Mouse (Mus musculus): ENCODE data around the gene Ptpn12. TPM values are rescaled to one million over a fixed set of nuclear protein-coding genes. Genes with fewer than 3 reads are reported as not detected.
"Not testable (repeated sequence)": the region's sequence is repeated elsewhere in the genome, so short reads cannot be mapped to it uniquely, and the experiment has no call there.

Gene Ptpn12
- polyA plus RNA-seq, 1 experiment from 2014 or later: 27.8 TPM

DNA sequence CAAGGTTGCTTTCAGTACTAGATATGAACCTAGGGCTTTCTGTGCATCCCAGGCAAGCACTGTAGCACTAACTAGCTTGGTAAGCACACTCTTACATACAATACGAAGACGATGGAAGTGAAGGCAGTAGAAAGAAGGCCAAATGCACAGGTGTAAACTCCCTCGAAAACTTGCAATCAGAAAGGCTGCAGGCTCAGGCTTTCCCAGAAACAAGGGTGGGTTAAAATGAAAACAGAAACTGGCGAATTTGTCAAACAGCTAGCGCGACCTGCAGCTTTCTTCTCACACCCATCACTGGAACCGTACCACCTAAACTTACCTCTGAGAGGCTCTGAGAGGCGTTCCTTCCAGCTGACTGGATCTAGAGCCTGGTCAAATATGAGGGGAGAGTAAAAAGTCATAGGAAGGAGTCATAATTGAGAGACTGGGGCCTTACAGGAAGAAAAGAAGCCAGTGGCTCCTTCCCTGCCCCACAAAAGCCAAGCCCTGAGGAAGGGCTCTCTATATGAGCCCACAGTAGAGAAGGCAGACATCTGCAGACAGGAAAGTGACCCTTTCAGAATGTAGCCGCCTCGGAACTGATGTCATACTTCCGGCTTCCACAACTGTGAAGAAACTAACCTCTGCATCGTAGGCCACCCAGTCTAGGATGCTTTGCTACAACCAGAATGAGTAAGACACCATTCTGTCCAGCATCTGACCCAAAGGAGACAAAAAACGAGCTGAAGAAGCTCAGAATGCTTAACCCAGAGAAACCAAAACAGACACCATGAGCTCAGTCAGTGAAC lies 110.6 kb downstream of the Ptpn12 start:
- no peaks in the 10 kb centered on the region for H3K27me3 ChIP-seq (ENCODE audit: control insufficient read depth, insufficient read depth, low read length)
- no peak overlapping the region for H3K9ac ChIP-seq (replicated peaks; ENCODE audit: low read depth, low read length)
- no peak overlapping the region for H3K4me2 ChIP-seq (replicated peaks; ENCODE audit: low read depth, low read length)
- peak overlapping the region; percentile 15; the same call in 1 of the 2 replicates for H3K27ac ChIP-seq (ENCODE audit: low read length)
- H3K4me3 ChIP-seq (ENCODE audit: low read depth, low read length): no peak overlapping the region
- H3K36me3 ChIP-seq (ENCODE audit: control insufficient read depth, insufficient read depth, low read length): no peaks in the 10 kb centered on the region
- H3K9me3 ChIP-seq (ENCODE audit: control insufficient read depth, low read depth, low read length): no peaks in the 10 kb centered on the region
- WGBS: 71% methylated on average over 13 of the region's 13 CpGs
- ATAC-seq (ENCODE audit: insufficient number of reproducible peaks, insufficient read depth, low FRiP score, low read depth): no peak
- H3K4me1 ChIP-seq (ENCODE audit: control insufficient read depth, insufficient read depth, low read length): peaks cover 9% of the 10 kb centered on the region; the same call in 1 of the 2 replicates

DNA sequence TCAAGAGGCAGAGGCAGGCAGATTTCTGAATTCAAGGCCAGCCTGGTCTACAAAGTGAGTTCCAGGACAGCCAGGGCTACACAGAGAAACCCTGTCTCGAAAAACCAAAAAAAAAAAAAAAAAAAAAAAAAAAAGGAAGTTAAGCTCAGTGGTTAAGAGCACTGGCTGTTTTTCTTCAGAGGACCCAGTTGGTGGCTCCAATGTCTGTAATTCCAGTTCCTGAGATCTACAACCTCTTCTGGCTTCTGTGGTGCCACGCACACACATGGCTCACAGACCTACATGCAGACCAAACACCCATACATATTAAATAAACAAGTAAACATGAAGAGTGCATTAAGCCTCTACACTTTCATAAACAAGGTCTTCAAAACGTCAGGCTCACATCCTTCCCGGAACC lies 111.9 kb downstream of the Ptpn12 start:
- not testable (repeated sequence) for H3K9me3 ChIP-seq (ENCODE audit: control insufficient read depth, low read depth, low read length); H3K27me3 ChIP-seq (ENCODE audit: control insufficient read depth, insufficient read depth, low read length); H3K27ac ChIP-seq (ENCODE audit: low read length); ATAC-seq (ENCODE audit: insufficient number of reproducible peaks, insufficient read depth, low FRiP score, low read depth); H3K9ac ChIP-seq (replicated peaks; ENCODE audit: low read depth, low read length); H3K4me1 ChIP-seq (ENCODE audit: control insufficient read depth, insufficient read depth, low read length); H3K4me3 ChIP-seq (ENCODE audit: low read depth, low read length); H3K36me3 ChIP-seq (ENCODE audit: control insufficient read depth, insufficient read depth, low read length); H3K4me2 ChIP-seq (replicated peaks; ENCODE audit: low read depth, low read length)
- WGBS: 78% methylated on average over 3 of the region's 4 CpGs

DNA sequence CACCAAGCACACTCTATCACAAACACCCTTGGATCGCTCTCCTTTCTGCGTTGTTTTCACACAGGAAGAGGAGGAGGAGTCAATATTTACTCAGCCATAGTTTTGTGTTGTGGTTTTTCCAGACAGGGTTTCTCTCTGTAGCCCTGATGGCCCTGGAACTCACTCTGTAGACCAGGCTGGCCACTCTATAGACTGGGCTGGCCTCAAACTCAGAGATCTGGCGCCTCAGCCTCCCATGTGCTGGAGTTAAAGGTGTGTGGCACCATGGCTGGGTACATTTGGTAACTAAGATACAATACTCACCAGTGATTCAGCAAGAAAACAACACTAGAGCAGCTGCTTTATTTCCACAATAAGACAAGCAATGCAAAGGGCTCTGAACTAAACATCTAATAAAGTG lies 113.2 kb downstream of the Ptpn12 start:
- no peak overlapping the region for H3K4me3 ChIP-seq (ENCODE audit: low read depth, low read length)
- no peaks in the 10 kb centered on the region for H3K9me3 ChIP-seq (ENCODE audit: control insufficient read depth, low read depth, low read length)
- ATAC-seq (ENCODE audit: insufficient number of reproducible peaks, insufficient read depth, low FRiP score, low read depth): no peak
- H3K27ac ChIP-seq (ENCODE audit: low read length): no peak overlapping the region
- no peak overlapping the region for H3K4me2 ChIP-seq (replicated peaks; ENCODE audit: low read depth, low read length)
- no peaks in the 10 kb centered on the region for H3K27me3 ChIP-seq (ENCODE audit: control insufficient read depth, insufficient read depth, low read length)
- no peaks in the 10 kb centered on the region for H3K36me3 ChIP-seq (ENCODE audit: control insufficient read depth, insufficient read depth, low read length)
- H3K9ac ChIP-seq (replicated peaks; ENCODE audit: low read depth, low read length): no peak overlapping the region
- H3K4me1 ChIP-seq (ENCODE audit: control insufficient read depth, insufficient read depth, low read length): peaks cover 5% of the 10 kb centered on the region; the same call in 1 of the 2 replicates
- WGBS: 69% methylated on average over 3 of the region's 3 CpGs

DNA sequence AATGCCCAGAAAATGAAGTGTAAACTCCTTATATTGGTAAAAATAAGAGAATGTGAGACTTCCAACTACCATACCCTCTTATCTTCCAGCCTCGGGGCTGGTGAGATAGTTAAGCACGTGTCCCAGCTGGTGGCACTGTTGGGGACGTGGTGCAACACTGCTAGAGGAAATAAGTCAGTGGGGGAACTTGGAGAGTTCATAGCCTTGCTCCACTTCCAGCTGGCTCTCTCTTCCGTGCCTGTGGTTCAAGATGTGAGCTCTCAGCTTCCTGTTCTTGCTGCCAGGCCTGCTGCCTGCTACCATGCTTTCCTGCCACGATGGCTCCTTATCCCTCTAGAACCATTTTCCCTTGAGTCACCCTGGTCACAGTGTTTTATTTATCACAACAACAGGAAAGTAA lies 114.5 kb downstream of the Ptpn12 start:
- ATAC-seq (ENCODE audit: insufficient number of reproducible peaks, insufficient read depth, low FRiP score, low read depth): no peak

DNA sequence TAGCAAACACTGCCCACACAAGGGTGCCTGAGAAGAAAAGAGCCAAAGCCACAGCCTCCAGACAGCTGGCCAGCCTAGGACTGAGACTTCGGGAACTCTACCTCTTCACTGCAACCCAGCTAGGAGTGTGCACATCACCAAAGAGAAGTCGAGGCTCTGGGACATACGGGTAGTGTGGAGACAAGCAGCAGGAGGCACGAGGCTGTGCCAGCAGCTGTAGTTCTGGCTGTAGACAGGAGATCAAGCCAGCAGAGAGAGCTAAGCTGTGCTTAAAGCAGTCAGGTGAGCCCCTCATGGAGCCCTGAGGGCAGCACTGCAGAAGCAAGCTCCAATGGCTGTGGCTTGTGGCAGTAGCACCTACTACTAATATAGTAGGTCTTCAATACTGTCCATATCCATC lies 115.0 kb downstream of the Ptpn12 start:
- 82% methylated on average over 4 of the region's 4 CpGs for WGBS

More for the DNA sequence above, 114.5 kb downstream of the Ptpn12 start:
- H3K27ac ChIP-seq (ENCODE audit: low read length): no peak overlapping the region
- no peak overlapping the region for H3K4me2 ChIP-seq (replicated peaks; ENCODE audit: low read depth, low read length)
- H3K9ac ChIP-seq (replicated peaks; ENCODE audit: low read depth, low read length): no peak overlapping the region
- H3K9me3 ChIP-seq (ENCODE audit: control insufficient read depth, low read depth, low read length): no peaks in the 10 kb centered on the region
- peaks cover 5% of the 10 kb centered on the region; the same call in 1 of the 2 replicates for H3K4me1 ChIP-seq (ENCODE audit: control insufficient read depth, insufficient read depth, low read length)
- no peaks in the 10 kb centered on the region for H3K27me3 ChIP-seq (ENCODE audit: control insufficient read depth, insufficient read depth, low read length)
- WGBS: 48% methylated on average over 5 of the region's 5 CpGs
- H3K4me3 ChIP-seq (ENCODE audit: low read depth, low read length): no peak overlapping the region
- no peaks in the 10 kb centered on the region for H3K36me3 ChIP-seq (ENCODE audit: control insufficient read depth, insufficient read depth, low read length)

GRCm38 (mm10) chr5:20940040-20940571 lies 115.6 kb downstream of the Ptpn12 start:
- H3K4me2 ChIP-seq (replicated peaks; ENCODE audit: low read depth, low read length): no peak overlapping the region
- H3K27ac ChIP-seq (ENCODE audit: low read length): no peak overlapping the region
- no peaks in the 10 kb centered on the region for H3K4me1 ChIP-seq (ENCODE audit: control insufficient read depth, insufficient read depth, low read length)
- no peaks in the 10 kb centered on the region for H3K9me3 ChIP-seq (ENCODE audit: control insufficient read depth, low read depth, low read length)
- H3K4me3 ChIP-seq (ENCODE audit: low read depth, low read length): no peak overlapping the region
- no peak for ATAC-seq (ENCODE audit: insufficient number of reproducible peaks, insufficient read depth, low FRiP score, low read depth)
- WGBS: 88% methylated on average over 6 of the region's 6 CpGs
- no peaks in the 10 kb centered on the region for H3K27me3 ChIP-seq (ENCODE audit: control insufficient read depth, insufficient read depth, low read length)
- H3K36me3 ChIP-seq (ENCODE audit: control insufficient read depth, insufficient read depth, low read length): no peaks in the 10 kb centered on the region
- no peak overlapping the region for H3K9ac ChIP-seq (replicated peaks; ENCODE audit: low read depth, low read length)

More for the DNA sequence above, 115.0 kb downstream of the Ptpn12 start:
- Histone ChIP-seq H3K27ac (ENCODE audit: low read length) (no peak overlapping the region), H3K27me3 (ENCODE audit: control insufficient read depth, insufficient read depth, low read length) (no peaks in the 10 kb centered on the region), H3K9me3 (ENCODE audit: control insufficient read depth, low read depth, low read length) (no peaks in the 10 kb centered on the region), H3K36me3 (ENCODE audit: control insufficient read depth, insufficient read depth, low read length) (no peaks in the 10 kb centered on the region), H3K4me1 (ENCODE audit: control insufficient read depth, insufficient read depth, low read length) (peaks cover 5% of the 10 kb centered on the region; the same call in 1 of the 2 replicates), H3K4me2 (replicated peaks; ENCODE audit: low read depth, low read length) (no peak overlapping the region), H3K9ac (replicated peaks; ENCODE audit: low read depth, low read length) (no peak overlapping the region), H3K4me3 (ENCODE audit: low read depth, low read length) (no peak overlapping the region)
- ATAC-seq (ENCODE audit: insufficient number of reproducible peaks, insufficient read depth, low FRiP score, low read depth): no peak

- no peak overlapping the region for H3K4me3 ChIP-seq (ENCODE audit: low read depth, low read length)
- 78% methylated on average over 5 of the region's 5 CpGs for WGBS
- no peaks in the 10 kb centered on the region for H3K4me1 ChIP-seq (ENCODE audit: control insufficient read depth, insufficient read depth, low read length)
- no peak overlapping the region for H3K4me2 ChIP-seq (replicated peaks; ENCODE audit: low read depth, low read length)
- no peaks in the 10 kb centered on the region for H3K9me3 ChIP-seq (ENCODE audit: control insufficient read depth, low read depth, low read length)
- no peak overlapping the region for H3K27ac ChIP-seq (ENCODE audit: low read length)
- no peak overlapping the region for H3K9ac ChIP-seq (replicated peaks; ENCODE audit: low read depth, low read length)
- no peaks in the 10 kb centered on the region for H3K36me3 ChIP-seq (ENCODE audit: control insufficient read depth, insufficient read depth, low read length)
- ATAC-seq (ENCODE audit: insufficient number of reproducible peaks, insufficient read depth, low FRiP score, low read depth): no peak
- H3K27me3 ChIP-seq (ENCODE audit: control insufficient read depth, insufficient read depth, low read length): no peaks in the 10 kb centered on the region
Observed at GRCm38 (mm10) chr5:20938523-20938922, 117.2 kb downstream of the Ptpn12 start.

Data from stomach, embryonic 14.5 days (tissue).